Mouse (Mus musculus): Measurements from ENCODE around the gene Vav2. TPM values are rescaled to one million over a fixed set of nuclear protein-coding genes. Genes with fewer than 3 reads are reported as not detected.

The Vav2 gene
- 6.9 TPM for polyA plus RNA-seq (2014; fragmentation: Illumina TruSeq; extraction: RNeasy Lipid Tissue Mini Kit (QIAGEN cat#74804); ENCODE audit: low read depth, low replicate concordance)

GRCm38 (mm10) chr2:27426855-27427457 lies at the start of gene Vav2:
Gene Vav2, minus strand, starts transcription at chr2:27427033.

DNA sequence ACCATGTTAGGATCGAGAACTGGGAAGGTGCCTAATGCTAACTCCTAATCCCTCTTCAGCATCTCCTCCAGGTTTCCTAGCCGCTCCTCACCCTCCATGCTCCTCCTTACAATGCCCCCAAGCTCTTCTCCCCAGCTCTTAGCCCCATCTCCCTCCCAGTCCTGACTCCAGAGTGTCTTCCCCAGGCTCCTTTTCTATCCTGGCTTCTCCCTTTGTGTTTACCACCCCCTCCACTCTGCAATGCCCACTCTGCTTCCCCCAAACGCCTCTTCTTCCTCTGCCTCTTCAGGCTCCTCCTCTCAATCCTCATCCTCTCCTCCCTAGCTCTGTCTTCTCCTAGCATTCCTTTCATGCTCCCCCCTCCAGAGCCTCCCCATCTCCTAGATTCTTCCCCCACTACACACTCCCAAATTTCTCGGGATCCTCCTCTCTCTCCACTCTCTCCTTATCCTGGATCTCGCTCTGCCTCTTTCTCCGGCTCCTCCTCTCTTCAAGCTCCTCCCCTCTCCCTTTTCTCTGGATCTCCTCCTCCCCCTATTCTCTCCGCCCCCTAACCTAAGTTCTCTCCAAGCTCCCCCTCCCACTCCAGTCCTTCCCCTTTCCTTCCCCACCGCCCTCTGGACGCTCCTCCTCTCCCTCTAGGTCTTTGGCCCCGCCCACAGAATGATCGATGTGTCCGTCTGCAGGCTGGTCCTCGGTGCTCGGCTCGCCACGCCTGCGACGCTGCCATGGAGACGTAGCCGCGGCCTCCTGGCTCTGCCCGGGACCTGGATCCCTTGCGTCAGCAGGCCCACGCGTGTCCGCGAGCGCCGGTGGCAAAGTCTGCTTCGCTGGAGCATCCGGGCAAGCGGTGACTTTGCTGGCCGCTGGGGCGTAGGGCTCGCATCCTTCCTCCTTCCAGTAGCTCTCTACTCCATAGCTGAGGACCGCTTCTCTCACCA lies 15.2 kb upstream of the Vav2 start, which contains the start of gene Brd3os:
Gene Brd3os (plus strand): TSS at position 558 of the 941 bp plus-strand sequence.

GRCm38 (mm10) chr2:27248211-27248610 lies 178.6 kb downstream of the Vav2 start, which contains the start of gene Sardh:
Gene Sardh, minus strand, starts transcription at chr2:27248337.

Other genes with a start within 250 kb of the Vav2 start
- 86.3 TPM for gene Sardh, start 178.7 kb downstream of the Vav2 start, polyA plus RNA-seq (2014; fragmentation: Illumina TruSeq; extraction: RNeasy Lipid Tissue Mini Kit (QIAGEN cat#74804); ENCODE audit: low read depth, low replicate concordance)
- gene Brd3os, start 15.3 kb upstream of the Vav2 start, polyA plus RNA-seq (2014; fragmentation: Illumina TruSeq; extraction: RNeasy Lipid Tissue Mini Kit (QIAGEN cat#74804); ENCODE audit: low read depth, low replicate concordance): 0.21 TPM
- gene Brd3, start 80.6 kb upstream of the Vav2 start, polyA plus RNA-seq (2014; fragmentation: Illumina TruSeq; extraction: RNeasy Lipid Tissue Mini Kit (QIAGEN cat#74804); ENCODE audit: low read depth, low replicate concordance): 10.4 TPM
- gene Wdr5, start 88.1 kb upstream of the Vav2 start, polyA plus RNA-seq (2014; fragmentation: Illumina TruSeq; extraction: RNeasy Lipid Tissue Mini Kit (QIAGEN cat#74804); ENCODE audit: low read depth, low replicate concordance): 11.4 TPM
- gene Rxra, start 249.4 kb upstream of the Vav2 start, polyA plus RNA-seq (2014; fragmentation: Illumina TruSeq; extraction: RNeasy Lipid Tissue Mini Kit (QIAGEN cat#74804); ENCODE audit: low read depth, low replicate concordance): 25.7 TPM

Measured in liver, adult 10 weeks (tissue).